Mouse (Mus musculus): ENCODE results near the gene Map2k6.

GRCm38 (mm10) chr11:110485081-110485480 is 86.2 kb downstream of the Map2k6 start:
- TF ChIP-seq EP300 (IDR thresholded peaks at IDR 0.05; ENCODE audit: low read depth) (no peak), CTCF (IDR thresholded peaks at IDR 0.05; ENCODE audit: low read depth) (no peak)
